Mouse (Mus musculus): ENCODE measurements at regions not wholly inside any gene's neighbourhood (a gene's known extent, or its start where the extent isn't known, plus 50 kb on each side); places are given as distances from the start of the nearest gene placed in this dataset.

- Histone ChIP-seq H3K4me3 (ENCODE audit: control insufficient read depth, low read depth, low read length) (no peak overlapping the region), H3K4me1 (ENCODE audit: control insufficient read depth, insufficient read depth, low read length) (peaks cover 2% of the 10 kb centered on the region; the same call in 1 of the 2 replicates), H3K27me3 (ENCODE audit: control insufficient read depth, insufficient read depth, low read length) (no peaks in the 10 kb centered on the region), H3K27ac (ENCODE audit: control insufficient read depth, insufficient read depth, low read depth, low read length) (no peak overlapping the region), H3K36me3 (ENCODE audit: control insufficient read depth, insufficient read depth, low read length) (no peaks in the 10 kb centered on the region)
- no peak for TF ChIP-seq CTCF (IDR thresholded peaks at IDR 0.05; ENCODE audit: control insufficient read depth, insufficient read depth, insufficient replicate concordance, low read depth, low read length)
- no peak for TF ChIP-seq POLR2A (IDR thresholded peaks at IDR 0.05; ENCODE audit: control insufficient read depth, low read depth, low read length)
These were observed 120.2 kb upstream of the Zfp217 start for GRCm38 (mm10) chr2:170268080-170268479.

GRCm38 (mm10) chr2:170267152-170267551, 119.2 kb upstream of the Zfp217 start:
- no peaks in the 10 kb centered on the region for H3K36me3 ChIP-seq (ENCODE audit: control insufficient read depth, insufficient read depth, low read length)
- no peaks in the 10 kb centered on the region for H3K27me3 ChIP-seq (ENCODE audit: control insufficient read depth, insufficient read depth, low read length)
- TF ChIP-seq CTCF (IDR thresholded peaks at IDR 0.05; ENCODE audit: control insufficient read depth, insufficient read depth, insufficient replicate concordance, low read depth, low read length) (no peak), POLR2A (IDR thresholded peaks at IDR 0.05; ENCODE audit: control insufficient read depth, low read depth, low read length) (no peak)
- H3K27ac ChIP-seq (ENCODE audit: control insufficient read depth, insufficient read depth, low read depth, low read length) = no peak overlapping the region
- peaks cover 2% of the 10 kb centered on the region; the same call in 1 of the 2 replicates for H3K4me1 ChIP-seq (ENCODE audit: control insufficient read depth, insufficient read depth, low read length)
- H3K4me3 ChIP-seq (ENCODE audit: control insufficient read depth, low read depth, low read length) = no peak overlapping the region

DNA sequence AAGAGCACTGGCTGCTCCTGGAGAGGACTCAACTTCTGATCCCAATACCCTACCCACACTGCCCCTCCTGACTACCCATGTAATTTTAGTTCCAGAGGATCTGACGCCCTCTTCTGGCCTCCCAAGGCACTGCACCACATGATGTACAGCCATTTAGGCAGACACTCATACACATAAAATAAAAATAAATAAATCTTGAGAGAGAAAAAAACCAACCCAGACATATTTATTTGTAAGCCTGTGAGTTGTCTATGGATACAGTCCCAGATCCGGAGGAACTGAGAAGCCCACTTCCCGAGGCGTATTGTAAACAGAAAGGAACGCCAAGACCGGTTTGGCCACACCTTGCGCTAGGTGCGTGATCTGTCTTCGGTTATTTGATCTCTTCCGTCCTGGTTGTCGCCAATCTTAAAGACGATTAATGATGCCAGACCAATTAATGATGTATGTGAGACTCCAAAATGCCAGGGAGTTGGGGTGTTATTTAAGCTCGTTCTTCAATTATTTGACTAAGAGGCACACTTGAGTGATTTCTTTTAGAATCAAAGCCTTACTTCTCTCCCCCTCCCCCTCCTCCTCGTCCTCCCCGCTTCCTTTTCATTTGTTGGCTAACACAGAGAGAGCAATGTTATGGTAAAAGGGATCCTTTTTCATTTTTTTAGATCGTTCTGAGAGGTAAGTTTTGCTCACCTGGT, 118.7 kb upstream of the Zfp217 start:
- H3K27me3 ChIP-seq (ENCODE audit: control insufficient read depth, insufficient read depth, low read length) = no peaks in the 10 kb centered on the region
- no peak overlapping the region for H3K27ac ChIP-seq (ENCODE audit: control insufficient read depth, insufficient read depth, low read depth, low read length)
- TF ChIP-seq CTCF (IDR thresholded peaks at IDR 0.05; ENCODE audit: control insufficient read depth, insufficient read depth, insufficient replicate concordance, low read depth, low read length) (peak; percentile 43; the same call in 1 of the 2 replicates), POLR2A (IDR thresholded peaks at IDR 0.05; ENCODE audit: control insufficient read depth, low read depth, low read length) (no peak)

DNA sequence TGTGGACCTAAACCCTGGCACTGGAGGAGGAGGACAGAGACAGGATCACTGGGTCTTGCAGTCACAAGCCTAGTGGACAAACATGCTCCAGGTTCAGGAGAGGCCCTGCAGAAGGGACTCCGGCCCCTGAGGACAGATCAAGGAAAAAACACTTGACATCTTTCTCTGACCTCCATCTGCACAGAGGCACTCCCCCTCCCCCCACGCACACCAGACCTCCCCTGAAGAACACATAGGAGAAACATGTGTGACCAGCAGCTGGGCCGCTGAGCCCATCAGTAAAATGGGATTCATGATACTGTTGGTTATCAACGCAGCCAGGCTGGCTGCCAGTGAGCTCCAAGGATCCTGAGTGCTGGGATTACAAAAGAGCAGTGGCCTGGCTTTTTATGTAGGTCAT, 115.7 kb upstream of the Zfp217 start:
- no peaks in the 10 kb centered on the region for H3K36me3 ChIP-seq (ENCODE audit: control insufficient read depth, insufficient read depth, low read length)
- H3K27ac ChIP-seq (ENCODE audit: control insufficient read depth, insufficient read depth, low read depth, low read length) = no peak overlapping the region
- H3K27me3 ChIP-seq (ENCODE audit: control insufficient read depth, insufficient read depth, low read length) = no peaks in the 10 kb centered on the region
- no peak for TF ChIP-seq POLR2A (IDR thresholded peaks at IDR 0.05; ENCODE audit: control insufficient read depth, low read depth, low read length)
- H3K4me3 ChIP-seq (ENCODE audit: control insufficient read depth, low read depth, low read length) = no peak overlapping the region
- peaks cover 2% of the 10 kb centered on the region; the same call in 1 of the 2 replicates for H3K4me1 ChIP-seq (ENCODE audit: control insufficient read depth, insufficient read depth, low read length)

More for the DNA sequence above, 118.7 kb upstream of the Zfp217 start:
- peaks cover 2% of the 10 kb centered on the region; the same call in 1 of the 2 replicates for H3K4me1 ChIP-seq (ENCODE audit: control insufficient read depth, insufficient read depth, low read length)
- no peaks in the 10 kb centered on the region for H3K36me3 ChIP-seq (ENCODE audit: control insufficient read depth, insufficient read depth, low read length)
- H3K4me3 ChIP-seq (ENCODE audit: control insufficient read depth, low read depth, low read length) = no peak overlapping the region; the same call in 1 of the 2 replicates

DNA sequence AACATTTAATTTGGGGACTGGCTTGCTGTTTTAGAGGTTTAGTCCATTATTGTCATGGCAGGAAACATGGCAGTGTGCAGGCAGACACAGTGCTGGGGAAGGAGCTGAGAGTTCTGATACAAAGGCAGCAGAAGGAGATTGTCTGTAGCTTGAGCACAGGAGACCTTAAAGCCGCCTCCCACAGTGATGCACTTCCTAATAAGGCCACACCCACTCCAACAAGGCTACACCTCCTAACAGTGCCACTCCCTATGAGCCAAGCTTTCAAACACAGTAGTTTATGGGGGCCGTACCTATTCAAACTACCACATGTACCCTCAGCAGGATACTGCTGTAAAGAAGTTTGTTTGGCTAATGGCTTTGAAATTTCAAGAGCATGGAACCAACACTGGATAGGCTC, 113.3 kb upstream of the Zfp217 start:
- no peak overlapping the region for H3K27ac ChIP-seq (ENCODE audit: control insufficient read depth, insufficient read depth, low read depth, low read length)
- no peak overlapping the region for H3K4me3 ChIP-seq (ENCODE audit: control insufficient read depth, low read depth, low read length)
- H3K36me3 ChIP-seq (ENCODE audit: control insufficient read depth, insufficient read depth, low read length) = no peaks in the 10 kb centered on the region
- H3K4me1 ChIP-seq (ENCODE audit: control insufficient read depth, insufficient read depth, low read length) = no peaks in the 10 kb centered on the region
- no peaks in the 10 kb centered on the region for H3K27me3 ChIP-seq (ENCODE audit: control insufficient read depth, insufficient read depth, low read length)
- TF ChIP-seq POLR2A (IDR thresholded peaks at IDR 0.05; ENCODE audit: control insufficient read depth, low read depth, low read length) (no peak), CTCF (IDR thresholded peaks at IDR 0.05; ENCODE audit: control insufficient read depth, insufficient read depth, insufficient replicate concordance, low read depth, low read length) (no peak)

- no peaks in the 10 kb centered on the region for H3K4me1 ChIP-seq (ENCODE audit: control insufficient read depth, insufficient read depth, low read length)
- TF ChIP-seq CTCF (IDR thresholded peaks at IDR 0.05; ENCODE audit: control insufficient read depth, insufficient read depth, insufficient replicate concordance, low read depth, low read length) = no peak
- TF ChIP-seq POLR2A (IDR thresholded peaks at IDR 0.05; ENCODE audit: control insufficient read depth, low read depth, low read length) = no peak
- no peak overlapping the region for H3K27ac ChIP-seq (ENCODE audit: control insufficient read depth, insufficient read depth, low read depth, low read length)
- no peaks in the 10 kb centered on the region for H3K27me3 ChIP-seq (ENCODE audit: control insufficient read depth, insufficient read depth, low read length)
- H3K36me3 ChIP-seq (ENCODE audit: control insufficient read depth, insufficient read depth, low read length) = no peaks in the 10 kb centered on the region
- no peak overlapping the region for H3K4me3 ChIP-seq (ENCODE audit: control insufficient read depth, low read depth, low read length)
These were observed 112.0 kb upstream of the Zfp217 start for GRCm38 (mm10) chr2:170259662-170260457.

- TF ChIP-seq CTCF (IDR thresholded peaks at IDR 0.05; ENCODE audit: control insufficient read depth, insufficient read depth, insufficient replicate concordance, low read depth, low read length) (no peak), POLR2A (IDR thresholded peaks at IDR 0.05; ENCODE audit: control insufficient read depth, low read depth, low read length) (no peak)
- no peak overlapping the region for H3K27ac ChIP-seq (ENCODE audit: control insufficient read depth, insufficient read depth, low read depth, low read length)
- H3K4me3 ChIP-seq (ENCODE audit: control insufficient read depth, low read depth, low read length) = no peak overlapping the region
- no peaks in the 10 kb centered on the region for H3K27me3 ChIP-seq (ENCODE audit: control insufficient read depth, insufficient read depth, low read length)
- H3K4me1 ChIP-seq (ENCODE audit: control insufficient read depth, insufficient read depth, low read length) = no peaks in the 10 kb centered on the region
- H3K36me3 ChIP-seq (ENCODE audit: control insufficient read depth, insufficient read depth, low read length) = no peaks in the 10 kb centered on the region
These were observed 110.5 kb upstream of the Zfp217 start for GRCm38 (mm10) chr2:170258367-170258766.

All from testis, adult 2 months (tissue).